Mouse (Mus musculus): ENCODE results near the gene Atxn2.

Atxn2 gene

GRCm38 (mm10) chr5:121815867-121816380 lies 104.8 kb downstream of the Atxn2 start:
- DNase-seq (ENCODE audit: low read depth, low spot score): no peak

- no peak for DNase-seq (ENCODE audit: low read depth, low spot score)
These were observed 105.5 kb downstream of the Atxn2 start for GRCm38 (mm10) chr5:121816611-121817010.

- DNase-seq (ENCODE audit: low read depth, low spot score): no peak
These were observed 106.4 kb downstream of the Atxn2 start for GRCm38 (mm10) chr5:121817551-121817950.

GRCm38 (mm10) chr5:121818401-121818800 lies 107.3 kb downstream of the Atxn2 start:
- DNase-seq (ENCODE audit: low read depth, low spot score): no peak

GRCm38 (mm10) chr5:121818862-121819261 lies 107.7 kb downstream of the Atxn2 start:
- no peak for DNase-seq (ENCODE audit: low read depth, low spot score)

GRCm38 (mm10) chr5:121819559-121819958 lies 108.4 kb downstream of the Atxn2 start:
- no peak for DNase-seq (ENCODE audit: low read depth, low spot score)

GRCm38 (mm10) chr5:121820161-121820560 lies 109.0 kb downstream of the Atxn2 start:
- no peak for DNase-seq (ENCODE audit: low read depth, low spot score)

GRCm38 (mm10) chr5:121820657-121821056 lies 109.5 kb downstream of the Atxn2 start:
- no peak for DNase-seq (ENCODE audit: low read depth, low spot score)

- no peak for DNase-seq (ENCODE audit: low read depth, low spot score)
These were observed 110.0 kb downstream of the Atxn2 start for GRCm38 (mm10) chr5:121821116-121821515.

GRCm38 (mm10) chr5:121821552-121821951 lies 110.4 kb downstream of the Atxn2 start:
- no peak for DNase-seq (ENCODE audit: low read depth, low spot score)

GRCm38 (mm10) chr5:121822786-121823505 lies 111.8 kb downstream of the Atxn2 start:
- DNase-seq (ENCODE audit: low read depth, low spot score): no peak

GRCm38 (mm10) chr5:121823668-121824067 lies 112.5 kb downstream of the Atxn2 start:
- DNase-seq (ENCODE audit: low read depth, low spot score): no peak

- no peak for DNase-seq (ENCODE audit: low read depth, low spot score)
These were observed 113.0 kb downstream of the Atxn2 start for GRCm38 (mm10) chr5:121824121-121824520.

- DNase-seq (ENCODE audit: low read depth, low spot score): no peak
These were observed 114.5 kb downstream of the Atxn2 start for GRCm38 (mm10) chr5:121825606-121826005.

GRCm38 (mm10) chr5:121827876-121828275 lies 116.7 kb downstream of the Atxn2 start:
- no peak for DNase-seq (ENCODE audit: low read depth, low spot score)

GRCm38 (mm10) chr5:121828491-121829432 lies 117.6 kb downstream of the Atxn2 start:
- peak; percentile 80 for DNase-seq (ENCODE audit: low read depth, low spot score)

GRCm38 (mm10) chr5:121831002-121831601 lies 120.0 kb downstream of the Atxn2 start:
- DNase-seq (ENCODE audit: low read depth, low spot score): no peak

- DNase-seq (ENCODE audit: low read depth, low spot score): no peak
These were observed 121.4 kb downstream of the Atxn2 start for GRCm38 (mm10) chr5:121832376-121833155.

GRCm38 (mm10) chr5:121833159-121833558 lies 122.0 kb downstream of the Atxn2 start:
- no peak for DNase-seq (ENCODE audit: low read depth, low spot score)

GRCm38 (mm10) chr5:121833572-121834240 lies 122.6 kb downstream of the Atxn2 start:
- DNase-seq (ENCODE audit: low read depth, low spot score): no peak

- no peak for DNase-seq (ENCODE audit: low read depth, low spot score)
These were observed 123.1 kb downstream of the Atxn2 start for GRCm38 (mm10) chr5:121834241-121834606.
